Mouse (Mus musculus) embryo, embryonic 11.5 days (tissue): ENCODE measurements around the gene Slc7a1.

Source experiments
- DNase-seq: peaks from one replicate; pipeline ENCODE4 v3.0.0-alpha.2; 2012; ENCODE audit warnings: low read depth, low spot score

Gene Slc7a1

GRCm38 (mm10) chr5:148399660-148400443 is at the start of gene Slc7a1:
TSS of gene Slc7a1 (minus strand) at chr5:148399904.
- DNase-seq, result peak; percentile 74

DNA sequence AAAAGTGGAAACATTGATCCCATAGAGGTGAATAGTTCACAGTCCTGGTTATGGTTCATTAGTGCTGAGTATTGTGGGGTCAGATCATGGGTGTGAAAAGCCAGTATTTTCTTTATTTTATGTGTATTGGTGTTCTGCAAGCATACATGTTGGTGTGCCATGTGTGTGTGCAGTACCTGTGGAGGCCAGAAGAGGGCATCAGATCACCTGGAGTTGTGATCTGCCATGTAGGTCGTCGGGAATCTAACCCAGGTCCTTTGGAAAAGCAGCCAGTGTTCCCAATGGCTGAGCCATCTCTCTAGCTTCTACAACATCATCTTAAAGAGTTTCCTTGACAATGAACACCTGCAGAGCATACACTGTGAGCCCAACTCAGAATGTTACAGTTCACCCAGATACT is 45.3 kb upstream of the Slc7a1 start:
- DNase-seq, result no peak

GRCm38 (mm10) chr5:148443734-148444133 is 44.0 kb upstream of the Slc7a1 start:
- DNase-seq, result no peak

DNA sequence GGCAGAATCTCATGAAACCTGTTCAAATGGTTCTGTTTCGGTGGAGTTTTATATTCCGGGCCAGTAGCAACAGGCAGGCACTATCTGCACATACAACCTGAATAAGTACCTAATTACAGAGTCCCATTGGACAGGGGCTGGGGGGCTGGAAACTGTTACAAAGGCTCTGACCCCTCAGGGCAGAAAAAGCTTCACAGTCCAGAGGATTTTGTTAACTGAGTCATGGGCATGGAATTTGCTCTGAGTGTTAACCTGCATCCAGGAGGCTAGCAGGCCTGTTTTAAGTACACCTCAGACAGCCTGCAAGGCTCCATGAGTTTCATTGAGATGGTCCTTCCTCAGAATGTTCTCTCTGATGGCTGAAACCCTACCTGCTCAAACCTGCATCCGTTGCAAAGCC is 36.0 kb upstream of the Slc7a1 start:
- no peak for DNase-seq

DNA sequence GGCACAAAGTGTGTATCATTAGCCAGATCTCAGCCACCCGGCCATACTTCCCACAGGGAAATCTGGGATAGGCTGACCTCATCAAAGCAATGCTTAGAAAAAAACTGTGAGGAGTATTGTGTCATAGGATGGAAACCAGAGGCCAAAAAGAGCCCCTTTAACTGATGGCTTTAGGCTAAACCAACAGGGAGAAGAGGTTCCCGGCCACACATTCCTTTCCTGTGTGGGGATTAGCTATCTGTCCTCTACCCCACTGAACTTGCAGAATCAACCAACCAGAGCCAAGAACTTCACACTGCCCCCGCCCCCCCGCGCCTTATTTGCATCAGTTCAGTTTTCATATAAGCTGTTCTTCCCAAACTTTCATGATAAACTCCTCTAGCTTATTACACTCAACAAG is 32.4 kb upstream of the Slc7a1 start:
- no peak for DNase-seq

- no peak for DNase-seq
Observed at GRCm38 (mm10) chr5:148428846-148429245, 29.1 kb upstream of the Slc7a1 start.

DNA sequence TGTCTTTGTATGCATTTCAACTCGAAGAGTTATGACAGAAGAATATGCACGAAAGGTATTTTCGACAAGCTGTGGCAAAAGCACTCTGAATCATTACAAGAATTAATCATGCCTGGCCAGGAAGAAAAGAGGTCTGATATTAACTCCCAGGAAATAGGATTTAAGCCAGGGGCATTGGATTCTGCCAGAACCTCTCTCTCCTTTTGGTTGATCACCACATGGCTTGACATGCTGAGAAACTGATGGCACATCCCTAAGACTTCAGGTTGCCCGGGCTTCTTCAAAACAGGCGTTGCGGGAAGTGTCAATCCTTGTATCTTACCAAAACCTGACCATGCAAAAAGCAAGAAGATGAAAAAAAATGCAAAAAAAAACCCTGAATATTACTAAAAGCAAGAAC is 25.4 kb upstream of the Slc7a1 start:
- no peak for DNase-seq

- no peak for DNase-seq
Observed at GRCm38 (mm10) chr5:148421326-148421725, 21.6 kb upstream of the Slc7a1 start.

GRCm38 (mm10) chr5:148419112-148419526 is 19.4 kb upstream of the Slc7a1 start:
- DNase-seq, result no peak

DNA sequence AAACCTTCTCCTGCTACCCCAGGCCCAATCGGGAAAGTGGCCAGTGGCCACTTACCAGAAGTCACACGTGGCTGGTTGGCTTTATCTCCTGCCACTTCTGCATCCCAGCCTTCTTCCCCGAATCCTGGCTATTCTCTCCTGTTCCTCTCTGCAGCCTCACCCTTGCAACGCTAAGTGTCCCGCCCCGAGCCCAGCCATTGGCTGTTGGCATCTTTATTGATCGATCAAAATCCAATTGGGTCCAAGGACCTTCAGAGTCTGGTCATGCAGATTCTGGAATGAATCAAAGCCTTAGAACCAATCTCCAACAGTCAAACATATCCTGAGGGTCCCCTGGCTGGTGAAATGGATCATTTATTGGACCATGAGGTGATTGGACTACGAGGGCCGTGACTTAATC is 18.7 kb upstream of the Slc7a1 start:
- no peak for DNase-seq

DNA sequence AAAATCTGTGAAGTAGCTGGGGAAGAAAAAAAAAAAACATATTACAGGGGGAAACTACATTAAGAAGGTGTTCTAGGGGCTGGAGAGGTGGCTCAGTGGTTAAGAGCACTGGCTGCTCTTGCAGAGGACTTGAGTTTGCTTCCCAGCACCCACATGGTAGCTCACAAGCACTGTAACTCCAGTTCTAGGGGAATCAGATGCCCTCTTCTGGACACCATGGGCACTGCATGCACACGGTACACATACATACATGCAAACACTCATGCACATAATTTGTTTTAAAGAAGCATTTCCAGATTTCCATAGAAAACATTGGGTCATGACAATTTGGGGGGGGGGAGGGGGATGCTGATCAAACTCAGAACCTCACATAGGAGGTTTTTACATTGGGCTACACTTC is 18.1 kb upstream of the Slc7a1 start:
- DNase-seq, result no peak

- DNase-seq, result no peak
Observed at GRCm38 (mm10) chr5:148416461-148416860, 16.8 kb upstream of the Slc7a1 start.

DNA sequence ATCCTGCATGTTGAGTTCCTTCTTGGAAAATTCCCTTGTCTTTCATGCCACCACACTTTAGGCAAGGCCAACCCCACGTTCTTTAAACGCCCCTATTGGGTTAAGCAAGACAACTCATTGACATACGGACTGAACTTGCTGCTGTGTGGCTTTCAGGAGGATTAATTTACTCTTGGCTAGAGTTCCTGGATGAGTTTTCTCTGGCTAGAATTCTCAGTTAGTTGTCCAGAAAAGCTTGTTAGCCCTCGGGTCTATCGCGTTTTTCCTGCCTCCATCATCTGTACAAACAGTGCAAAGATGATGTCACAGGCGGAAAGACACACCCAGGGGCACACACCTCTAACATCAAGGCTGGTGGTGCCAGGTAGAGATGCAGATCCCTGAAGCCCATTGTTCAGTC is 14.5 kb upstream of the Slc7a1 start:
- DNase-seq, result no peak

GRCm38 (mm10) chr5:148412504-148412903 is 12.8 kb upstream of the Slc7a1 start:
- DNase-seq, result no peak

- no peak for DNase-seq
Observed at GRCm38 (mm10) chr5:148409465-148409864, 9.8 kb upstream of the Slc7a1 start.

DNA sequence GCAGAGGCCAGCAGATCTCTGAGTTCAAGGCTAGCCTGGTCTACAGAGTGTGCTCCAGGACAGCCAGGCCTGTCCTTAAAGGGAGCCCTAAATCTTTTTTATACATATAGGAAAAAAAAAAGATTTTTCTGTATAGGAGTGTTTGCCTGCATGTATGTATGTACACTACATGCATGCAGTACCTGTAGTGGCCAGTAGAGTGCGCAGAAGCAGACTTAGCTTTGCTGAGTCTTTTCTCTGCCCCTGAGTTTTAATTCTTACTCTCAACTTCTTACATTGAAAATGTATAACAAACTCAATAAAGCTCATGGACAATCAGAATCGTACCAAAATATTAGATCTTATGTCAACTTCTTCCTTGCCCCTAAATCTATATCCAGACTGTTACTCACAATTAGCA is 7.2 kb upstream of the Slc7a1 start:
- DNase-seq, result no peak

DNA sequence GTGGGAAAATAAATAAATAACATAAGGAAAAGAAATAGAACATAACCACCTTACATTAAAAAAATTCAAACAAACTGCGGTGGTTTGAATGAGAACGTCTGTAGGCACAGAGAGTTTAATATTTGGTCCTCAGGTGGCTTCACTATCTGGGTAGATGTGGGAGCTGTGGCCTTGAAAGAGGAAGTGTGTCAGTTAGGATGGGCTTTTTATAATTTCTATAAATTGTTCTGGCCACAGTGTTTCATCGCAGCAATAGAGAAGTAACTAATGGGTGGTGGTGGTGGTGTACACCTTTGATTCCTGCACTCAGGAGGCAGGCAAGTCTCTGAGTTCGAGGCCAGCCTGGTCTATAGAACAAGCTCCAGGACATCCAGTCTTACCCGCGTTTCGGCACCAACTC is 4.8 kb upstream of the Slc7a1 start:
- no peak for DNase-seq

DNA sequence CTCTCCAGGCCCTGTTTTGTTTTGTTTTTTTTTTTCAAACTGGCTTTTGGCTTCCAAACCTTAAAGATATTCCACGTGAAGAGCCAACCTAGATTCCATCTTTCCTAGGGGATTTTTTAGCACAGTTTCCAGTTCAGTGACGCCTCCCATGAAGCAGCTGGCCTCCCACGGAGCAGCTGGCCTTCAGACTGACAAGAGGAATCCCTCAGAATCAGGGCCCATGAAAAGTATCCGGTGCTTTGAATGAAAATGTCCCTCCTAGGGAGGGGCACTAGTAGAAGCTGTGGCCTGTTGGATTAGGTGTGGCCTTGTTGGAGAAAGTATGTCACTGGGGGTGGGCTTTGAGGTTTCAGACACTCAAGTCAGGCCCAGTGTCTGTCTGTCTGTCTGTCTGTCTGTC is 2.9 kb upstream of the Slc7a1 start:
- no peak for DNase-seq

DNA sequence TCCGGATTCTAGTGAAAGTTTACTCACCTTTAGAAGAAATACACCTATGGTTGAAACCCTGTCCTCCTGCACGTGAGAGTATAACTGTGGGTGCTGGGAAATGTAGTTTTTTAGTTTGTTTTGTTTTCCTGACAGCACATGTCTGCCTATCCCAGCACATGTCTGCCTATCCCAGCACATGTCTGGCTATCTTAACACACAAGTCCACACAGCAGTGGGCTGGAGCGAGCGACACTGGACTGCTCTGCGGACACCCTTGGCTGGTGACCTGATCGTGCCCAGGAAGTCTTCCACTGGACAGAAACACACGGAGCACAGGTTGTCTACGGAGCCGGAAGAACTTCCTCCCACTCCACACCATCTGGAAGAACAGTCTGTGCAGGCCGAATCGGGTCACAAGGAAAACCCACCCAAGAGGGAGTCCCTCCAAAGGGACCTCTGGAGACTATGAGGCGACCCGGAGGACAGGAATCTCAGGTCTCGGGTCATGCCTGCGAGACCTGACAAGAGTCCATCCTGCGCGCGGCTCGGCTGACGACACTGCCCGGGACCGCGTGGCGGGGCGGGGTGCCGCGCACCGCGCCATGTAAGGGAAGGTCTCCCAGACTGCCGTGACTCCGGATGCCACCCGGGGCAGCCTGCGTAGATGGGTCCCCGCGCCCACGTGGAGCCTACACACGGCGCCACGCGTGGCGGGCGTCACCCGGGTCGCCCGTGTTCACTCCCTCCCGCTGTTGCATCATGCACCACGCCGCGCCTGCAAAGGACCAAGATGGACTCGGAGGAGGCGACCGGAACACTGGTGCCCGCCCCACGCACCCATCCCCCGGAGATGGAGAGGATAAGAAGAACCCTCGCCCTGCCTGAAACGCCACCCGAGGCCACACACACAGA is 691 bp downstream of the Slc7a1 start:
- DNase-seq, result peak; percentile 26

- no peak for DNase-seq
Observed at GRCm38 (mm10) chr5:148398451-148398765, 1.3 kb downstream of the Slc7a1 start.

GRCm38 (mm10) chr5:148397911-148398310 is 1.8 kb downstream of the Slc7a1 start:
- no peak for DNase-seq

DNA sequence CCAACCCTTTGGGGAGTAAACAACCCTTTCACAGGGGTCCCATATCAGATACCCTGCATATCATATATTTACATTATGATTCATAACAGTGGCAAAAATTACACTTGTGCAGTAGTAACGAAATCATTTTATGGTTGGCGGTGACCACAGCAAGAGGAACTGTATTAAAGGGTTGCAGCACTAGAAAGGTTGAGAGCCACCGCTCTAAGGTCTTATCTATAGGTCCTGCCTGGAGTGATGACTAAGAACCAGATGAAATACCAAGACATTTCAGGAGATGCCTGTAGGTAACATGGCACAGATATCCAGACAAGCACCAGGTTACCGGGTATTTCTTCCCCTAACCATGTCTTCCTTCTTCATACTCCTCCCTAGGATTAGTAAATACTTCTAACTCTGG is 2.3 kb downstream of the Slc7a1 start:
- no peak for DNase-seq

DNA sequence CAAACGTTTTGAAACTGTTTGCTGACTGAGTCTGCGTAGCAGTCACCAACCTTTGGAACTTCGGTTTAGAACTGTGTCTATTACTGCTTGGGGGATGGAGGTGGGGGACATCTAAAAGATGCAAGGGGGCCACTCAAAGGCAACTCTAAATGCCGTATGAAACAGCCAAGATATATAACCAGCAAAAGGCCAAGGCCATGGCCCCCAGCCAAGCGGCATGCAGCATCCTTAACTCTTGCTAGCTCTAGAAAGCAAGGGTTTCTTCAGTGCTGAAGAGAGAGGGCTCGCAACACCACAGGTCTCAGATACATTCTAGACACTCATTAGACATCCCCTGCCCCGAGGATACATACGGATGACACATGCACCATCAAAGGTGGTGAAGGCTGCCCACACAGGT is 6.4 kb downstream of the Slc7a1 start:
- DNase-seq, result no peak
